Mouse (Mus musculus): ENCODE results near the gene Cox6b1. TPM values are rescaled to one million over a fixed set of nuclear protein-coding genes. Genes with fewer than 3 reads are reported as not detected.

Cox6b1 gene
- 1,000 to 10,000 TPM; 3,012 to 3,285 TPM for total RNA-seq (2021)
- long read RNA-seq, experiment 1, transcript Cox6b1-201 (4 exons, 618 nt), result major isoform, 1,747 of 2,054 reads
- long read RNA-seq, experiment 1, partial matches to known transcripts, result 280 of 2,054 reads
- long read RNA-seq, experiment 1, other reads (novel, unspliced or antisense), result 23 of 2,054 reads
- long read RNA-seq, experiment 2, transcript Cox6b1-201 (4 exons, 618 nt), result major isoform, 1,875 of 1,946 reads
- long read RNA-seq, experiment 2, partial matches to known transcripts, result 36 of 1,946 reads
- long read RNA-seq, experiment 2, other reads (novel, unspliced or antisense), result 32 of 1,946 reads

GRCm38 (mm10) chr7:30625530-30626384, at the start of gene Cox6b1:
Gene Cox6b1 (minus strand): TSS chr7:30626151.
- peak; percentile 90 for DNase-seq

- DNase-seq, result no peak
Observed at GRCm38 (mm10) chr7:30671480-30671879, 45.5 kb upstream of the Cox6b1 start, which contains the start of gene Pmis2. Gene Pmis2 (minus strand): TSS chr7:30671605.

DNA sequence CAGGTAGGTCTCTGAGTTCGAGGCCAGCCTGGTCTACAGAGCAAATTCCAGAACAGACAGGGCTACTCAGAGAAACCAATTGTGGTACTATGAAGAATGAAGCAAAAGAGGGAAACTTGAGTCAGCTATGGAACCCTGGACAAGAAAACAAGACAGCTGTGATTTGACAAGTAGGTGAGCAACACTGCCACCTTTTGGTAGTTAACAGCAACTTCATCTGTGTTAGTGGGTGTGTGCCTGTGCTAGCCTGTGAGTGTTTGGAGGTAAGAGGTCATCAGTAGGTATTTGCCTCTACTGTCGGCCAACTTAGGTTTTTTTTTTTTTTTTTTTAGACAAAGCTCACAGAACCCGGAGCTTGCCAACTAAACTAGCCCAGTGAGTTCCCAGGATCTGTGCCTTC, 43.3 kb upstream of the Cox6b1 start:
- peak; percentile 9 for DNase-seq

GRCm38 (mm10) chr7:30665321-30665720, 39.4 kb upstream of the Cox6b1 start:
- peak; percentile 17 for DNase-seq

DNA sequence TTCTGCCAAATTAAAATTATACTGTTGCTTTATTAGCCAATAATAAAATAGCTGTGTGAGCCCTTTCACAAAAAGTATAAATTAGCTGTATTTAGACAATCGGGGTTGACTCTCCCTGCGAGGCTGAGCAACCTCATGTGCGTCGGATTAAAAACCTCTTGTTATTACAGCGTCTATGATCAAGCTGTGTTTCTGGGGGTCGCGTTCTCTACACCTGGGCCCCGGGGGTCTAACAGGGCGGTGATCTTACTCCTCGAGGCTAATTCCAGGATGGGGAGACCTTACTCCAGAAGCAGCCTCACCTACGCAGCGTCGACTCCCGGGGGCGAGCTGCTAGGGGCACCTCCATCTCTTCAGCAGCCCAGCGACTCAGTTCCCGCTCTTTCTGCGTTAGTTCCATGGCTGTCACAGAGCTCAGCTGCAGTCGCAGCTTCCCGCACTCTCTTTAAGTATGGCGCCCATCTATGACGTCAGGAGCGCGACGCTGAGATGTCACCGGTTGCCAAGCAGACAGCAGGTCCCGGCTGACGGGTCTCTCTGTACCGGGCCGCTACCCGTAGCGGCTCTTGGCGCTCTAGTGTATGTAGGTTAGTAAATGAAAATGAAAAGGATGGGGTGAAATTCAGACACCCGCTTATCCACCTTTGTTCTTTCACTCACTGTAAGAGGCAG, 38.7 kb upstream of the Cox6b1 start, which contains the start of gene Haus5:
Gene Haus5, minus strand, starts transcription at position 466 of the 672 bp plus-strand sequence.
- peak; percentile 95 for DNase-seq

DNA sequence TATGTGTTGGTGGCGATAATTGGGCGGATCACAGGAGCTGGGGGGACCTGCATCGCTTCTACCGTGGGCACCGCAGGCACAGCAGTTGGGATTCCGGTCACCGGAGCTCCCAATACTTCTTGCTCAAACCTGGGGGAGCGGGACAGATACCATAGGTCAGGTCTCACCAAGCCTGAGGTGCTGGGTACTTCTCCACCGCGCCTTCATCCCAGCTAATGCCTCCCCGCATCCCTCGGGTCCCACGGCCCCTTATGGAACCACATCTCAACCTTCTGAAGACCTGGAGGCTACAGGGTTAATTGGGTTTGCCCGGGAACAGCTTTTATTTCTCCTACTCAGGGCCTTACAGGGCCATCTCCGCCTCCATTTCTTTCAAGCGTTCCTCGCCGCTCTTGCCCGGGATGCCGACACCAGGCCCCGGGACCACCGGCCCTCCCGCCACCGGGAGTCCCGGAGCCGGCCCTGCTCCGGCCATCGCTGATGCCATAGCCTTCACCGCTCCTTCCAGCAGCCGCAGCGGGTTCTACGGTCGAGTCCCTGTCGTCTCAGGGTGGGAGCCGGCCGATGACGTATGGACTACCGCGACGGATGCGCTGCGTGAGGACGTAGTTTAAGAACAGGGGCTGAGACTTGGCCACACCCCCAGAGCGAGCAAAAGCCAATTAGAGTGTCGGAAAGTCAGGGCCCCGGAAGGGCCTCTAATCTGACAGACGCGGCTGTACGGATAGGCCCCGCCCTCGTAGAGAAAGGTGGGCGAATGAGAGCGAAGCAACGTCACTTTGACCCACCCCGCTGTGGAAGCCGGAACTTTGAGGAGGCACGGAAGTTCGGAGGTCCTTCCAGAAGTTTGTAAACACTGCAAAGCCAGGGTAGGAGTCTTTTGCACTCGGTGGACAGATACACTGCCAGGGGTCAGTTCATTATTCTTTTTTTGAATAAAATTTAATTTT, 23.9 kb upstream of the Cox6b1 start, which contains the start of gene Rbm42:
Gene Rbm42, minus strand, starts transcription at position 727 of the 950 bp plus-strand sequence.
- peak; percentile 98 for DNase-seq

GRCm38 (mm10) chr7:30639083-30639482, 13.1 kb upstream of the Cox6b1 start:
- DNase-seq, result no peak

DNA sequence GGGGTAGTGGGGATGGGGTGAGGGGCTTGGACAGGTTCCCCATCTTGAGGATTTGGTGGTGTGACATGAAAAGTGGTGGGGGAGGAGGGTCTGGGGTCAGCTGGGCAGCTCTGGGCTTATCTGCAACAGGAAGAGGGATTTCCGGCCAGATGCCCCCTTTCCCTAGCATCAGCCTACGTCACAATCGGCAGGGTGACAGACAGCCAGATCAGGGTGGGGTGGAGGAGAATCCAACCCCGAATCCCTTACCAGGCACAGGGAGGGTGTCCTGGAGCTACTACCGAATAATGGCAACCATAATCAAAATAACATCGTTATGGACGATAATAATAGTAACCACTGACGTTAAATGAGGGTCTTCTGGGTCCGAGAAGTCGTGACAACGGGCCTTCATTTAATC, 10.4 kb upstream of the Cox6b1 start:
- DNase-seq, result no peak

- no peak for DNase-seq
Observed at GRCm38 (mm10) chr7:30635752-30636151, 9.8 kb upstream of the Cox6b1 start, which contains the start of gene Etv2. Gene Etv2 (minus strand): TSS chr7:30635852.

DNA sequence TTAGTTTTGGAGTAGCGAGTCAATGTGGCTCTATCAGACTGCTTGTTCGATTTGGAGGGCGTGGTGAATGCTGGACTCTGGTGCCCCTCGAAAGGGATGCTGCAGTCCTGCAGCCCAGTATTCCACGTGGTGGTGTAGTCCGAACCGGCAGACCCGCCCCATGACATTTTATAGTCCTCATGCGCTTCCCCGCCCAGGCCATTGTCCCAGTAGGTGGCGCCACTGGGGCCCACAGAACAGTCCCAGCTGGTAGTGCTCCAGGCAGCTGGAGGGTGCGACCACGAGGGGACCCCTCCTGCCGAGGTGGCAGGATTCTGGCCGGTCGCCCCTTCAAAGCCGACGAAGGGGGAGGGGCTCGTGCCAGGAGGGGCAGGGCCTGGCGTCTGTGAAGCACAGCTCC, 8.7 kb upstream of the Cox6b1 start:
- DNase-seq, result peak; percentile 71

DNA sequence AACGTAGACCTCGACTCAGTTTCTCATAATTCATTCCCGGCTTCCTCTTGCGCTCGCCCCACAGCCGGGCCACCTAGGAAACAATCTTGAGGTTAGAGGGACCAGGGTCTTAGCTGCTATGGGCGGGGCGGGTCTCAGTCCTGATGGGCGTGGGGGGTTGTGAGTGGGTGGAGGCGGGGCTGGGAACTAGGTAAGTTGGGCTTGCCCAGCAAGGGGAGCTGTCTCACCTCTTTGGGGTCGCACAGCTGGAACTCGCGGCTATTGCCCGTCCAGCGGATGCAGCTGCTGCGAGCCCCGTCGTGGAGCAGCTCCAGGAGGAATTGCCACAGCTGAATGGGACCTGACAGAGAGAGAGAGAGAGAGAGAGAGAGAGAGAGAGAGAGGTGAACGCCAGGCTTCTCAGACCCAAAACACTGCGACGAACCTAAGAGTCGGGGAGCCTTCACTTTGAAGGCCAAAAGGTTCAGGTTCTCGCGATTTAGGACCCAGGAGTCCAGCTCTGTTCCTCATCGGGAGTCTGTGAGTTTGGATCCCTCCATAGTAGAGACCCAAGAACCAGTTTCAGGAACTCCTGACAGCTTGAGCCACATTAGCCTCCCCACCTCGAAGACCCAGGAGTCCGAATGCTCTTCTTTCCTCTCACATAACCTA, 7.9 kb upstream of the Cox6b1 start:
- DNase-seq, result no peak

GRCm38 (mm10) chr7:30629013-30629412, 3.1 kb upstream of the Cox6b1 start:
- DNase-seq, result no peak

GRCm38 (mm10) chr7:30626647-30627046, 696 bp upstream of the Cox6b1 start:
- DNase-seq, result no peak

GRCm38 (mm10) chr7:30619202-30619601, 6.7 kb downstream of the Cox6b1 start:
- DNase-seq, result peak; percentile 54

DNA sequence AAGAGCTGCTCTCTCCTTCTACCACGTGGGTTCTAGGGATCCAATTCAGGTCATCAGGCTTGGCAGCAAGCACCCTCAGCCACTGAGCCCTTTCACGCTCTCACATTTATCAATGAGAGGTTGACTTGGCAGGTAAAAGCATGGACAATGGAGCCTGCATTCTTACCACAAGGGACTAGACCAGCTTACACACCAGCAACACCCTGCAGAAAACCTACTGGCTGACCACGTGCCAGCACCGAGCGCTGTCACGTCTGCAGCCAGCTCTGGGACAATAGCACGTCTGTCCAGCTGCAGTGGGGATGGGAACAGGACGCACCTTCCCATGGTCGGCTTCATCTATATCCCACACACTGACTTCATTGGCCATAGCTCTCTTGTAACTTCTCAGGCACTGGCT, 7.3 kb downstream of the Cox6b1 start:
- DNase-seq, result no peak

DNA sequence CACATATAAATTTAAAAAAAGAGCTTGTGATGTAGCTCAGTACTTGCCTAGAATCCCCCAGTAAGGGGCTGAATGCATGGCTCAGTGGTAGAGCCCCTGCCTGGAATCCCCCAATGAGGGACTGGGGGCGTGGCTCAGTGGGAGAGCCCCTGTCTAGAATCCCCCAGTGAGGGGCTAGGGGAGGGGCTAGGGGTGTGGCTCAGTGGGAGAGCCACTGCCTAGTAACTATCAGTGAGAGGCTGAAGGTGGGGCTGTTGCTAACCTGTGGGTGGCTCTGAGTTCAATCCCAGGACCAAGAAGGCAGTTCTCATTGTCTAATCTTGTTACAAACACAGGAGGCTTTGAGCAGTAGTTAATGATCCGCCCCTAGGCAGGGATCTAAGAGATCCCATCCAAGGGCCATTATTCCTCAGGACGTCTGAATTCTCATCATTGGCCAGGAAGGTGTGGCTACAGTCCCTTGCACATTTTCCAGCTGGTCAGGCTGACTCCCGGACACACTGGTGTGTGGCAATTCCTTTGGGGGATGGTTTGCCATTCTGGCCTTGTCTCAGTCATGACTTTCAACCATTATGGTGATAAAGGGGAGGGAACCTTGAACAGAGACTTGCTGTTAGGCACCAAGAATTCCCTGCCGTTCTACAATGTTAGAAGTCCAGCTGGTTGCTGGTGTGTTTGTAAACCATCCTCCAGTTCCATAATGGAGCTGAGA, 10.7 kb downstream of the Cox6b1 start:
- DNase-seq, result peak; percentile 65

DNA sequence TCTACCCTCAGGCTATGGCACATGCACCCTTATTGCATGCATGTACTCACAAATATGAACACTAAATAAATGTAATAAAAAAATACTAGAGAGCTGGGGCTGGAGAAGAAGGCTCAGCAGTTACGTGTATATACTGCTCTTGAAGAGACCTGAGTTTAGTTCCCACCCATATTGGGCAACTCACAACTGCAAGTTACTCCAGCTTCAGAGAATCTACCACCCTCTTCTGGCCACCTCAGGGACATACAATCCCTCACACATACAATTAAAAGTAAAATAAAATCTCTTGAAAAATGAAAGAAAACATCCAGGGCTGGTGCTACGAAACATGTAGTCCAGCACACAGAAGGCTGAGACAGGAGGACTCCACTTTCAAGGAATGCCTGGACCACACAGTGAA, 11.5 kb downstream of the Cox6b1 start:
- no peak for DNase-seq

DNA sequence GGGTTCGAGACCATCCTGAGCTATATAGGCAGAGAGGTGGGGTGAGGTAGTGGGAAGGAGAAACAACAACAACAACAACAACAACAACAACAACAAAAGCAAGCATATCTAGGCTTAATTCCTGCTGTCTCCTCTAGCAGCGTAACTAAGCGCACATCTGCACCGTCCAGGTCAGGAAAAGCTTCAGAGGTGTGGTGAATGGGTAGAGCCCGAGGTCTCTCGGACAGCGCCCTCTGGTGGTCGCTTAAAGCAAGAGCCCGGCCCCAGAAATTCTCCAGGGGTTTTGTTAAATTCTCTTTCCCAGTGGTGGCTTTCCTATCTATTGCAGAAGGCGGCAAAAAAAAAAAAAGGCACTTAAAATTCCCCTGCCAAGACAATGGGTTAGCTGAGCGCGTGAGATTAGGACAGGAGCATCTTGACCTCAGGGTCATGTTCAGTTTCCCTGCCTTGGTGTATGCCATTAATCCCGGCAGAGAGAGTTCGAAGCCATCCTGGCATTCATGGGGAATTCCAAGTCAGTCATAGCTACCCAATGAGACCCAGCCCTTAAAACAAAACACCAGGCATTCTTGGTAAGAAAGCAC, 12.3 kb downstream of the Cox6b1 start:
- DNase-seq, result peak; percentile 81

- no peak for DNase-seq
Observed at GRCm38 (mm10) chr7:30612654-30613402, 13.1 kb downstream of the Cox6b1 start, which contains the start of gene Upk1a. Gene Upk1a (minus strand): TSS chr7:30612847.
